Mouse (Mus musculus) neural tube, embryonic 10.5 days (tissue): Measurements from ENCODE around the gene Rab5c.

Source experiments
- DNase-seq: peaks from one replicate; pipeline ENCODE4 v3.0.0-alpha.2; 2017; ENCODE audit warnings: low spot score; ENCODE audit errors: extremely low spot score

Rab5c gene

DNA sequence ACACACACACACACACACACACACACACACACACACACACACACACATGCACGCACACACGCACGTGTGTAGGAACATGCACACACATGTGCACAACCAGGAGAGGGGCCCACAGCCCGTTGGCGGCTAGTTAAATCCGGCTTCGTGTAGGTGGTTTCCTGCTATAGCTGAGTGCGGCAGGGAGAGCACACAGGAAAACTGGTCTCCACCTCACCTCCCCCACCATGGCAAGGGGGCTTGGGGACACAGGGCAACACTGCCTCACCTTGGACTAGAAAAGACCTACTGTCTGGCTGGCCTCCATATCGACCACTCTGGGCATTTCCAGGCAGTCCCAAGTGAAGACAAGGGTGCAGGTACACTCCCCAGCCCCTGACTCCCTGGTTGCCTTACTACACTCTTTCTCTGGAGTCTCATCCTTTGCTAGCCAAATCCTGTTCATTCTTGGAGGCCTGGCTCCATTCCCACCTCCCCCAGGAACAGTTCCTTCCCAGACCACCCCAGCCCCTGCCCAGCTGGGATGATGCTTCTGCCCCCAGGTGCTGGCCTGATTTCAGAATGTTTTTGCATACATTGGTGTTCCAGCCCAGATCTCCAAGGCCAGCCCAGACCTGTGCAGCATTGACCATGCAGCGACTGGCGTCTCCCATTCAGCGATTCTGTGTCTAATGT, 16.1 kb upstream of the Rab5c start:
- DNase-seq = no peak

DNA sequence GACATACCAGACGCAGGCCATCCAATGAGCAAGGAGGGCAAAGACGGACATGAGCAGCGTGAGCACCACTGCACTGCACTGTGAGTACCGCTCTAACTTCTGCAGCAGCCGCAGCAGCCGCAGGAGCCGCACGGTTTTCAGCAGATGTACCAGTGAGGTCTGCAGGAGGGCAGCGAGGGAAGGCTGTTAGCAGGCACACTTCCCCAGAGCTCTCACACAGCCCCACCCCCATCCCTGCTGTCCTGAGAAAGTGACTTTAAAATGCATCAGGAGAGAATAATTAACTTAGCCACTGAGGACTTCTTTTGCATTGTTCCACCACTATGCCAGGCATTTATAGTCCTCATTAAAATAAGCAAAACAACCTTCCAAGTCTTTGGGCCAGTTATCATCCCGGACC, 14.3 kb upstream of the Rab5c start:
- no peak for DNase-seq

DNA sequence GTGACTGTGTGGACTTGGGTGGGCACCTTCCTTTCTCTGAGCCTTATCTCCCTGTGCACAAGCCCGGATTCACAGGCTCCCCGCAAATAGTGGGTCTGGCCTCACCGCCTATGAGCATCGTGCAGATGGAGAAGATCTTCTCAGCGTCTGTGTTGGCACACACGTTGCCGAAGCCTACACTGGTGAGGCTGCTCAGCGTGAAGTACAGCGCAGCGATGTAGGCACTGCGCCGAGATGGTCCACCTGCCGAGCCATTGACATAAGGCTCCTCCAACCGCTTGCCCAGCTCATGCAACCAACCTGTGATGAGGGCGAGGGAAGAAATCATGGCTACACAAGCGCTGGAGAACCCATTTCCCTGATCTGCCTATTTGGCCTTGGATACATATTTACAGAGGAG, 12.1 kb upstream of the Rab5c start:
- no peak for DNase-seq

DNA sequence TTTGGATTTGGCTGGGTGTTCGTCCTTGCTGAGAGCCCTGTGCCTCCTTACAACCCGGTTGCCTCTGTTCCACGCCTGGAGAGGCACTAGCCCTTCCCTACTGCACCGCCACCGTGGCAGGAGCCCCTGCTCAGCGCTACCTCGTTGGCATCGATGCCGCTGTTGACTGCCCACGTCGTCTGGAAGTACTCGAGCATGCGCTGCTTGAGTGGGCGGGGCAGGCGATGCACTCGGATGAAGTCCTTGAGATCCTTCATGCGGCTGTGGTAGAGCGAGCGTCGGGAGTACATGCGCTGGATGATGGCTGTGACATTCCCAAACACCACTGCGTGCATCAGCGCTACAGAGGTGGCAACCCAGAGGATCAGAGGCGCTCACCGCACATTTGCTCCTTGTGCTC, 11.5 kb upstream of the Rab5c start:
- DNase-seq = no peak

DNA sequence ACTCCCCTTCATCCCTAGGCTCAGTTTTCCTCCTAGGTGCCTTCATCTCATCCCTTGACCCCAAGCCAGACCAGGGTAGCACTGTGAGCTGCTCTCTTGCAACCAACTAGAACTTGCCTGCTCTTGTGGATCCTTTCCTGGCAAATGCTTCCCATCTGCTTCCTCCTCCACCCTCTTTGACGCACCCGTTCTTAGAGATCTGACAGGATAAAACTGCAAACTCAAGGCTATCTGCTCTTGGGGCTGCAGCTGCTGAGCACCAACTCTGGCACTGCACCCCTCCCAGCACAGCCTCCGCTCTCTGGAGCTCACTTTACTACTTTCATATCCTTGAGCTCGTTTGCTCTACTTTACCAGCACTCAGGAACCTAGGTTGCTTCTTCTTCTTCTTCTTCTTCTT, 10.6 kb upstream of the Rab5c start:
- no peak for DNase-seq

DNA sequence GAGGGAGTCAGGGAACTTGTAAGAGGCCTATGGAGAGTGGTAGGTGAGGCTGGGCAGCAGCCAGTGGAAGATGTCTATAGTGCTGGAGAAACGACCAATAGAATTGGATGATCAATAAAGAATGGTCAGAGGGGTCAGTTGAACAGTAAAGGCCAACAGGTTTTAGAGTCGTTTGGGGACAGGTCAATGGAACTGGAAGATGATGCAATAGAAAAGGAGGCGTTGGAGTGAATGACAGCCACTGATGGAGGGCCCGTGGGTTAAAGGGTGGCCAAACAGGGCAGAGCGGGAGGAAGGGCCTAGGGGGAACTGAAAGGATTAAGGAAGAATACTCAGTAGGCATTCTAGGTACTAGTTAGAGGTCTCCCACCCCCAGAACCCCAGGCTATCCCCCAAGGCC, 9.1 kb upstream of the Rab5c start:
- DNase-seq = no peak

DNA sequence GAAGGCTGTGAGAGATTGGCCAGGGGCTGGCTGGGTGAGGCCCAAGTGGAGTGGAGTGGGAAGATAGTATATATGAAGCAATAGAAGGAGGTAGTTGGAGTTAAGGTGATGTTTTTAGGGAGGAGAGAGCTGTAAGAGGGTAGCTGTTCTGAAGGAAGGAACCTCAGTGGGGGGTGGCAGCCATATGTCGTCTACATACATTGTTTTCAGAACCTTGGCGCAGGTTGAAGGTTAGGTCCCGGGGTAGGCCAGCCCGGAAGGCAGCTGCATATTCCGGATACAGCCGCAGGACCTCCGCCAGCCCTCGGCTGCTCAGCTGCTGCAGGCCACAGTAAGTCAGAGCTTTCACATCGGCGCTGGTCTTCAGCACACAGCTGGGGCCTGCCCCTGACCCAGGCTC, 8.5 kb upstream of the Rab5c start:
- no peak for DNase-seq

DNA sequence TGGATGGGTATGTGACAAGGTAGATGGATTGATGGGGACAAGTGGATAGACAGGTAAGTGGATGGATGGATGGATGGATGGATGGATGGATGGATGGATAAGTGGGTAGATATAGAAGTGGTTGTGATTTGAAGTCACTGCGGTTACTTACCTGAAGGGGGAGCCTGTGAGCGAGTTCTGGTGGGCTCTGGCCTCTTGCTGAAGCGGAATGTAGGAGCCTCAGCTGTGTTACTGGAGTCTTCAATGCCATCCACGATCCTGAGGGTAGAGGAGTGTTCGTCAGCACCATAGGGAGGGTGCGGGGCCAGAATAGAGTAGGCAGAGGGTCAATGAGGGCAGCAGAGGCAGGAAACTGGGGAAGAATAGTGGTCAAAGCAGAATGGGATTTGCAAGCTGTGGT, 7.1 kb upstream of the Rab5c start:
- peak; percentile 50 for DNase-seq

DNA sequence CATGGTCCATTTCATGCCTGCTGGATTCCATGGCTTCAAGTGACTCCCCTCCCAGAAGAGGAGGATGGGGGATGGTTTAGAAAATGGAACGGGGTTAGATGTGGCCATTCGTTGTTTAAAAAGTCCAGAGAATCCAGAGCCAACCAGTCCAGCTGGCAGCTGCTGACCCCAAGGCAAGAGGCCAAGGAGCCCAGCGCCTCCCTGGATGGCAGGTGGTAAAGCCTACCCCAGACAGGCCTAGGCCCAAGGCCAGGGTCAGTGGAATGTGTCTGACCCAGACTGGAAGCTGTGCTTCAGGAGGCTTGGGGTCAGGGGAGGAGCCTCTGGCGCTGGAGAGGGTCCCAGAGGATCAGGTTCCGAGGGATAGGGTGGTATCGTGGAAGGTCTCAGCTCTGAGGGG, 3.3 kb upstream of the Rab5c start:
- DNase-seq = no peak

DNA sequence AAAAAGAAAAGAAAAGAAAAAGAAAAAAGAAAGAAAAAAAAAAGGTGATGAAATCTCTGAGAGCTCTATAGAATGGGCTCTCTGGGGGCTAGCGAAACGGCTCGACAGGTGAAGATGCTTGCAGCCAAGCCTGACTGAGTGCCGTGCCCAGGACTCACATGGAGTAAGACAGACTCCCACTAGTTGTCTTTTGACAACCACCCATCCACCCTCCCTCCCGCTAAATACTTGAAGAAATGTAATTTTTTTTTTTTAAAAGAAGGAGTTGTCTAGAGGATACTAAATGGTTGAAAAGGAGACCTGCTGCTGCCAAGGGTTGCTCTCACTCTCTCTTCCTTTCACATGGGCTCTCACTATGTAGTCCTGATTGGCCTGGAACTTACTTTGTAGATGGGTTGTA, 734 bp upstream of the Rab5c start:
- DNase-seq = no peak

DNA sequence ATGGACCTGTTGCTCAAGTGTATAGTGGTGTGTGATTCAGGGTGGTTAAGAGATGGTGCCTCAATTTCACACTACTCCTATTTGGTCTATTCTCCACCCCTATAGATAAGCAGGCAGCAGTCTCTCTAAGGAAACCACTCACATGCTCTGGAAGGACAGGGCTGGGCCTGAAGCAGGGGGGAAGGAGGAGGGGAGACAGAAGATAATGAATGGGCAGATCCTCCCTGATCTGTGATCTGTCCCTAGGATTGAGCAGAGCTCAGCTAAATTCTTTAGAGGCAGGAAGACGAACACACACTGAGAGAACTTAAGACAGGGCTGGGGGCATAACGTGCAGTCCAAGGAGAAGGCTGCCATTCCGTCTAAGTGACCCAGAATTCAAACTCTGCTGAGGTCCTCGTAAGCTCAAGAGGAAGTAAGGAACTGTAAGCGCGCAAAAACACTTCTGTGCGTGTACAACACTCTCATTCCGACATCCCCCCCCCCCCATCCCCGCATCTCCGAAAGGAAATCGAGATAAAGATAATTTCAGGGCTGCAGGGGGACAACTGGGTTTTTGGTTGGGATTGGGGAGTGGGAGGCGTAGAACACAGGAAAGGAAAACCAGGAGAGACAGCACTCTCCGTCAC, 796 bp downstream of the Rab5c start:
- DNase-seq = no peak

DNA sequence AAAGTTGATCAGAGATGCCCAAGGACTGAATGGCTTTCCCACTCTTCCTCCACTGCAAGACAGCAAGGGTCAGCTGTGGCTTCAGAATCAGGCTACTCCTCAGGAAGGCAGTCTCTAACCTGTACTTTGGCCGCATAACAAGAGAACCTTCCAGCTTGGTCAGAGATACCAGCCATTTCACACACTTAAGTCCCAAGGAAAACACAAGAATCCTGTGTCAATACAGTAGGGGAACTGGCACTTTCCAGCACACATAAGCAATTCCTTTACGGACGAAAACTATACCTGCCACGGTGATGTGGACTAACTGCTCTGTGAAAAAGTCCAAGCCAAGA, 1.3 kb downstream of the Rab5c start:
- no peak for DNase-seq

DNA sequence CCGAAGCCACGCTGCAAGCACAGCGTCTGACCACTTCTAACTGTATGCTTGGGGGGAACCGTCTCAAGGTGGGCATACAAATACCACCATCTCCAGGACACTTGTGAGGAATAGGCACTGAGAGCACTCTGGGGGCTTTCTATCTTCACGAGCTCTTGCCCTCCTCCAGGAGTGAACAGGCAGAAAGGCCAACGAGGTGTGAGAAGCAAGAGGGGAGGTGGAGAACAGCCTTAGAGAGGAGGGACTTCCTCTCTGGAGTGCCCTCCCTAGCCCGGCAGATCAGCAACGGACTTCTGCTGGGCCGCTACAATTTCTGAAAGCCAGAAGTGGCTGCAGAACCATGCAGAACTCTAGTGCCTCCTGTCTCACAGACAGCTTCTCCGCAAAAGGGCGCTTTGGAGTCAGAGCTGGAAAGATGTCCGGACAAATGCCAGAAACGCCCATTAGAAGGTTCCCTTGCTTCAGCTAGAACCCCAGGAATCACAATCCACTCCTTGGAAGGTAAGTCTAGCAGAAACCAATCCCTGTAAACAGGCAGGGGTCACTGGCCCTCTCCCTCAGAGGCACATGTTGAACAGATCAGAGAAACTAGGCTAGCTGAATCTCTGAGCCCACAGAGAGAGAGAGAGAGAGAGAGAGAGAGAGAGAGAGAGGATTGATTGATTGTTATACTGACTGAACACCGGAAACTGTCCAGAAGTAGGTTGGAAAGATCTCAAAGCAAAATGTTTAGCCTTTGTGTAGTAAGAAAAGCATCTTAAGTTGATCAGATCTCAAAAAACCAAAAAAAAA, 1.9 kb downstream of the Rab5c start:
- no peak for DNase-seq

DNA sequence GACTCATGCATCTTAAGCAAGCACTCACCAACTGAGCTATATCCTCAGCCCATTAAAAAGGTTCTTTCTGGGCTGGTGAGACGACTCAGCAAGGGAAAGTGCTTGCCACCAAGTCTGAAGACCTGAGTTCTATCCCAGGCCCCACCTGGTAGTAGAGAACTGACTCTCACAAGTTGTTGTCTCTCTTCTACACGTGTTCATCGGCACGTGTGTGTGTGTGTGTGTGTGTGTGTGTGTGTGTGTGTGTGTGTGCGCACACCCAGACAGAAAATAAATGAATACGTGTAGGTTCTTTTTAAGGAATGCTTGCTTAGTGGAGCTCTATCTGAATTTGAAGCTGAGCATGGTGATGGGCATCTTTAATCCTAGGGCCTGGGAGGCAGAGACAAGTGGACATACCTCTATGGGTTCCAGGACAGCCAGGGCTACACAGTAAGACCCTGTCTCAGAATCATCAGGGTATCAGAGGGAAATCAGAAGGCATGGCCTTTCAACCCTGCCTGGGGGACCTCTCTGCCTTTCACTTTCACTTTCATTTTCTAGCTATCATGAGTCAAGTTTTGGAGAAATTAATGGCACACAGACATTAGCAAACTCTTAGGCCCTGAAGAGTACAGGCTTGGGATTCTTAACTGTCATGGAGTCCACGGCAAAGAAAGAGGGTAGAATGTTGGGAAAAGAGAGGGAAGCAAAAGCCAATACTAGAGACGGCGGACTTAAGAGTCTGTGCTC, 2.7 kb downstream of the Rab5c start:
- no peak for DNase-seq

DNA sequence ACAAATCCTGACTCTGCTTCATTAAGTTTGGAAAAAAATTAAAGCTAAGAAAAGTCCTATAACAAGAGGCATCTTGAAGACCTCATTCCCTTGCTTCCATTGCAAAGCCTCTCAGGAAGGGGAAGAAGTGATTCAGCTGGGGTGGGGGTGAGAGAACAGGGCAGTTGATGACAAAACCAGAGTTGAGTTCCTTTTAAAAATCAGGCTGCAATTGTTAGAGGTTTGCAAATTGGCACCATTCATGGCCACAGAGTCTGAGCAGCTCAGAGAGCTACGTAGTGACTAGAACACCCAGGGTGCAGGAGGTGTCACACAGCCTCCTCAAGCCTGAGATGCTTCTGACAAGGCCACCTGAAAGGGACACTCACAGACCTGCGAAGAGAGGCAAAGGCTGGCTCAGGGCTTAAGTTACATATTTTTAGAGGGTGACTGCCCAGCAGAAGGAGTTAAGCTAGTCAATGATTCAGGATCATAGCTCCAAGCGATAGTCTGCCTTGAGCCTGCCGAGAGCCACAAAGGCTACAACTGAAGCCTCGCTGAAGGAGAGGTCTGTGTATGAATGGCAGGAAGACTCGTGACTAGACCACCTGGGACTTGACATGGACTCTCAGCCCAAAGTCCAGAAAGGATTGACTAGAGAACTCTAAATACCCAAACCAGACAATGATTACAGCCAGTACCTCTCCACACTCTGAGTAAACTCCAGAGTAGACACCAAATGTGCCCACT, 7.4 kb downstream of the Rab5c start:
- DNase-seq = no peak

DNA sequence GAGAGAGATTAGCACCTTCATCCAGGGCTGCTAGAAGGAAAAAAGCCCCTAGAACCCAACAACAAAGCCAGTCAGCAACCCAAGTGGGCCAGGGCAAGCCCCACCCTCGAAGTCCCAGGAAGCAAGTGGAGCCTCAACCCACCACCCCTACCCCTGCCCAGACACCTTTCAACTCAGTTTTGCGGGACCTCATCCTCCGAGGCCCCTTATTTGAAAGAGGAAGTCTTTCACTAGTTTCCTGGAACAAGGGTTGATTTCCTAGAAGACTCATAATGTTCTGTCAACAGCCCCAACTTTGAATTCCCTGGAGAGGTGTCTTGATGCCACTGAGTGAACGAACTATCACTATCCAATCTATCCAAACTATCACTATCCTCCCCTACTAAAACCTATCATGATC, 8.0 kb downstream of the Rab5c start:
- DNase-seq = no peak

DNA sequence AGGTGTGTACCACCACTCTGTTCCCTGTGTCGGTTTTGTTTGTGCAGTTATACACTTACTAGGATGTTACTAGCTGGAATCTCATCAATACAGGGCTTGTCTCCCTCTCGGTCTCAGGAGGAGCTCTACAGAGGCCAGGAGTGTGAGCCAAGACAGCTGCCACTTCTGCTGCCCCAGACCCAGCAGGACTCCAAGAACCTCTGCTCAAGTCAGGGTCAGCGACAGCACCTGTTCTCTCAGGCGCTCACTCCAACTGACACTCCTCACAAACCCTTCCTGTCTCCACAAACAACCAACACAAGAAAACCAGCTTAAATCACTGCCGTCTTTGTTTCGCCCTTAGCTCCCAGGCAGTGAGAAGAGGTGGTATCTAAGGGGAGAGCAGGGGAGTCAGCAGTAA, 9.4 kb downstream of the Rab5c start:
- no peak for DNase-seq

DNA sequence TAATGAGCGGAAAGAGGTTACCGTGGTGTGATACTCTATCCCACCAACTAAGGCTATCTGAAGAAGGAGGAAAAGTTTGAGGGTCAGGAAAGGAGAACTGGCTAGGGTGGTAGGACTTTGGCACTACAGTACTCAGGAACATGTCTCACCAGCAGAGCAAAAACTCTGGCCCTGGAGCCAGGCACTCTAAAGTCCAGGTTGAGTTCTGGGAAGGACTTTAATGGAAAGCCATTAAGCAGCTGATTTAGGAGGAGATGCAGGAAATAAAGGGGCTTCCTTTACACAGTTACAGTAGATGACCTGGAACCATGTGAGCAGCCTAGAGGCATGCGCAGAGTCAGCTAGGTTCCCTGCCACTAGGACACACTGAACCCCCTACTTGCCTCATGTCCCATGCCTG, 10.8 kb downstream of the Rab5c start:
- DNase-seq = no peak

DNA sequence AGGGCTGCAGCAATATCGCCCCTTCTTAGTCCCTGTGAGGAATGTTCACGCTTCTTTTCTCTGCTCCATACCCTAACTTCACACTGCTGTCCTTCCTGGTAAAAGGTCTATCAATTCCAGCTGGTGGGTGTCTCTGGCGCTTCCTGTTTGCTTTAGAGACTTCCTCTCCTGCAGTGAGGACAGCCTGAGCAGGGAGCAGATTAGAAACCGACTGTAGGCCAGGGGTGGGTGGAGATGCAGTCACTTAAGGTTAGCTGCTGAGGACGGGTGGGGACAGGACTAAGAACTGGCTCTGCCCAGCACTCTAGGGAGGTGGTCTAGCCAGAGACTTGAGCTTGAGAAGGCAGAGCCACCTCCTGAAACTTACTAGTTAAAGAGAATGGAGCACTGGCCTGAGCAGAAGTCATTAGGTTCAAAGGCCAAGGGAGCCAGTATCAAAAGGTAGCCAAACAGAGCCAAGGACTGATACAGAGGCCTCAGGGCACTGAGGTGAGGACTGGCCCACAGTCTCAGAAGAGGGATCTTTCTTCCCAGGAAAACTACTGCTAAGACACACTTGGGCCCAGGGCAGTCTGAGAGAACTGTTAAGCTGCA, 13.0 kb downstream of the Rab5c start:
- DNase-seq = no peak

DNA sequence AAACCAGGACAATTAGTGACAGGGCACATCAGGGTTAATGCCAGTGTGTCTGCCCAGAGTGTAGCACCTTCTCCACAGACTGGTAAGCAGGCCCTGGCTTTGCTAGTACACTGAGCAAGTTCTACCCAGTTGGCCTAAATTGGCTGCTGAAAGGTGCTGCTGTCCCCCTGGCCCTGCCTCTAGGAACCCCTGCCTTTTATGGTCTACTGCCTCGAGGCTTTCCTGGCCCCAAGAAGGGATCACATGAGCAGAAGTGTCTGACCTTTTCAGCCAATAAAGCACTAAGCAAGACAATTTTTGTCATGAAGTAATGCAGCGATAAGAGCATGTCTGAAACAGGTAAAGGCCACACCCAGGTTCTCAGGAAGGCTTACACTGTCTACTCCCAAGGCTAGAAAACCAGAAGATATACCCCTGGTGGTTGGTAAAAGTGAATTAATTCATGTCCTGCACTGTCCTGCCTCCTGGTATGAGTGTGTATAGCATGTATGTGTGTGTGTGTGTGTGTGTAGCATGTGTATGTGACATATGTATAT, 15.5 kb downstream of the Rab5c start:
- no peak for DNase-seq
